Mouse (Mus musculus) cerebellum, adult 2 months (tissue): ENCODE results near the gene Prmt9.

Experiments
- CTCF ChIP-seq: fragments of 200-500 bp; IDR thresholded peaks from 2 replicates; pipeline ENCODE4 v1.5.1; 2011; ENCODE audit warnings: low read depth, mild to moderate bottlenecking, control low read depth, low read length, moderate library complexity, borderline replicate concordance; ENCODE audit not compliant: insufficient read depth
- POLR2A ChIP-seq: fragments of 200-500 bp; IDR thresholded peaks from 2 replicates; pipeline ENCODE4 v1.6.1; 2011; ENCODE audit warnings: low read length, control low read depth, borderline replicate concordance; ENCODE audit not compliant: insufficient read depth

DNA sequence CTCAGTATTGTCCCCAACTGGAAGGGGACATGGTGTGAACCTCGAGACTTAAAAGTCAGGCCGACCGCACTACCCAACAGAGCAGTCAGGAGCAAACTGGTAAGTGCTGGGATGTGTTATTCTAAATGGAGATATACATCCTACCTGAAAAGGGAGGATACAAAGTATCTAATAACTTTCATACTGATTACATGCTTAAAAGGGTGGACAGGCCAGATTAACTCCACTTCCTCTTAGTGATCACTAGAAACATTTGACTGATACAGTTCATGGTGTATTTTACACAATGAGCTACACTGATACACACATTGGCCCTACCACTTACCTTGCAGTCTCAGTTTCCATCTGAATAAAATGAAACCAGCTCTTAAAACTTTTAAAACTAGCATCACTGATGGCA is 48.9 kb upstream of the Prmt9 start:
- TF ChIP-seq POLR2A (no peak), CTCF (no peak)
